Mouse (Mus musculus): ENCODE measurements around the gene Tmc1. TPM values are rescaled to one million over a fixed set of nuclear protein-coding genes. Genes with fewer than 3 reads are reported as not detected.

Gene Tmc1
- polyA plus RNA-seq (2012; rRNA removed) = 0.08 and 0.10 TPM in 2 replicates

GRCm38 (mm10) chr19:20953874-20954273 is at the start of gene Tmc1:
Gene Tmc1 (minus strand): TSS chr19:20954202.
- no peak for DNase-seq (ENCODE audit: low read depth)

GRCm38 (mm10) chr19:21001552-21001951 is 47.5 kb upstream of the Tmc1 start:
- DNase-seq (ENCODE audit: low read depth) = no peak
- no peak for TF ChIP-seq CTCF (IDR thresholded peaks at IDR 0.05; ENCODE audit: borderline replicate concordance, extremely low read depth, insufficient read depth, insufficient read length)
- TF ChIP-seq POLR2A (IDR thresholded peaks at IDR 0.05; ENCODE audit: borderline replicate concordance, extremely low read depth, insufficient read depth, insufficient read length, poor library complexity, severe bottlenecking) = no peak

More at GRCm38 (mm10) chr19:20953874-20954273, at the start of gene Tmc1:
- TF ChIP-seq CTCF (IDR thresholded peaks at IDR 0.05; ENCODE audit: borderline replicate concordance, extremely low read depth, insufficient read depth, insufficient read length) = no peak
- no peak for TF ChIP-seq POLR2A (IDR thresholded peaks at IDR 0.05; ENCODE audit: borderline replicate concordance, extremely low read depth, insufficient read depth, insufficient read length, poor library complexity, severe bottlenecking)

- DNase-seq (ENCODE audit: low read depth) = no peak
- TF ChIP-seq POLR2A (IDR thresholded peaks at IDR 0.05; ENCODE audit: borderline replicate concordance, extremely low read depth, insufficient read depth, insufficient read length, poor library complexity, severe bottlenecking) (no peak), CTCF (IDR thresholded peaks at IDR 0.05; ENCODE audit: borderline replicate concordance, extremely low read depth, insufficient read depth, insufficient read length) (no peak)
Observed at GRCm38 (mm10) chr19:20979244-20979643, 25.2 kb upstream of the Tmc1 start.

GRCm38 (mm10) chr19:20978148-20978547 is 24.1 kb upstream of the Tmc1 start:
- TF ChIP-seq POLR2A (IDR thresholded peaks at IDR 0.05; ENCODE audit: borderline replicate concordance, extremely low read depth, insufficient read depth, insufficient read length, poor library complexity, severe bottlenecking) (no peak), CTCF (IDR thresholded peaks at IDR 0.05; ENCODE audit: borderline replicate concordance, extremely low read depth, insufficient read depth, insufficient read length) (no peak)
- DNase-seq (ENCODE audit: low read depth) = peak; percentile 92

- no peak for TF ChIP-seq CTCF (IDR thresholded peaks at IDR 0.05; ENCODE audit: borderline replicate concordance, extremely low read depth, insufficient read depth, insufficient read length)
- TF ChIP-seq POLR2A (IDR thresholded peaks at IDR 0.05; ENCODE audit: borderline replicate concordance, extremely low read depth, insufficient read depth, insufficient read length, poor library complexity, severe bottlenecking) = no peak
- DNase-seq (ENCODE audit: low read depth) = no peak
Observed at GRCm38 (mm10) chr19:20971926-20972325, 17.9 kb upstream of the Tmc1 start.

GRCm38 (mm10) chr19:20954815-20955214 is 813 bp upstream of the Tmc1 start:
- DNase-seq (ENCODE audit: low read depth) = peak; percentile 1
- TF ChIP-seq CTCF (IDR thresholded peaks at IDR 0.05; ENCODE audit: borderline replicate concordance, extremely low read depth, insufficient read depth, insufficient read length) (no peak), POLR2A (IDR thresholded peaks at IDR 0.05; ENCODE audit: borderline replicate concordance, extremely low read depth, insufficient read depth, insufficient read length, poor library complexity, severe bottlenecking) (no peak)

GRCm38 (mm10) chr19:20944446-20944845 is 9.6 kb downstream of the Tmc1 start:
- no peak for DNase-seq (ENCODE audit: low read depth)
- TF ChIP-seq CTCF (IDR thresholded peaks at IDR 0.05; ENCODE audit: borderline replicate concordance, extremely low read depth, insufficient read depth, insufficient read length) = no peak
- no peak for TF ChIP-seq POLR2A (IDR thresholded peaks at IDR 0.05; ENCODE audit: borderline replicate concordance, extremely low read depth, insufficient read depth, insufficient read length, poor library complexity, severe bottlenecking)

- DNase-seq (ENCODE audit: low read depth) = peak; percentile 13
- TF ChIP-seq CTCF (IDR thresholded peaks at IDR 0.05; ENCODE audit: borderline replicate concordance, extremely low read depth, insufficient read depth, insufficient read length) (no peak), POLR2A (IDR thresholded peaks at IDR 0.05; ENCODE audit: borderline replicate concordance, extremely low read depth, insufficient read depth, insufficient read length, poor library complexity, severe bottlenecking) (no peak)
Observed at GRCm38 (mm10) chr19:20924282-20924681, 29.7 kb downstream of the Tmc1 start.

GRCm38 (mm10) chr19:20923336-20924211 is 30.4 kb downstream of the Tmc1 start:
- TF ChIP-seq CTCF (IDR thresholded peaks at IDR 0.05; ENCODE audit: borderline replicate concordance, extremely low read depth, insufficient read depth, insufficient read length) (no peak), POLR2A (IDR thresholded peaks at IDR 0.05; ENCODE audit: borderline replicate concordance, extremely low read depth, insufficient read depth, insufficient read length, poor library complexity, severe bottlenecking) (no peak)
- peak; percentile 88 for DNase-seq (ENCODE audit: low read depth)

- no peak for DNase-seq (ENCODE audit: low read depth)
Observed at GRCm38 (mm10) chr19:20918241-20918640, 35.8 kb downstream of the Tmc1 start.

GRCm38 (mm10) chr19:20915151-20915550 is 38.9 kb downstream of the Tmc1 start:
- TF ChIP-seq POLR2A (IDR thresholded peaks at IDR 0.05; ENCODE audit: borderline replicate concordance, extremely low read depth, insufficient read depth, insufficient read length, poor library complexity, severe bottlenecking) = no peak
- TF ChIP-seq CTCF (IDR thresholded peaks at IDR 0.05; ENCODE audit: borderline replicate concordance, extremely low read depth, insufficient read depth, insufficient read length) = no peak
- no peak for DNase-seq (ENCODE audit: low read depth)

More at GRCm38 (mm10) chr19:20918241-20918640, 35.8 kb downstream of the Tmc1 start:
- TF ChIP-seq POLR2A (IDR thresholded peaks at IDR 0.05; ENCODE audit: borderline replicate concordance, extremely low read depth, insufficient read depth, insufficient read length, poor library complexity, severe bottlenecking) (no peak), CTCF (IDR thresholded peaks at IDR 0.05; ENCODE audit: borderline replicate concordance, extremely low read depth, insufficient read depth, insufficient read length) (no peak)

GRCm38 (mm10) chr19:20910356-20910755 is 43.6 kb downstream of the Tmc1 start:
- no peak for DNase-seq (ENCODE audit: low read depth)
- TF ChIP-seq POLR2A (IDR thresholded peaks at IDR 0.05; ENCODE audit: borderline replicate concordance, extremely low read depth, insufficient read depth, insufficient read length, poor library complexity, severe bottlenecking) (no peak), CTCF (IDR thresholded peaks at IDR 0.05; ENCODE audit: borderline replicate concordance, extremely low read depth, insufficient read depth, insufficient read length) (no peak)
